Mouse (Mus musculus): Measurements from ENCODE around the gene Osbpl5. TPM values are rescaled to one million over a fixed set of nuclear protein-coding genes. Genes with fewer than 3 reads are reported as not detected.
A peak's percentile ranks its signal among the peaks of the same experiment; 100 is the strongest.

Osbpl5 gene
- polyA plus RNA-seq, 1 experiment from 2014 or later: 12.9 TPM

DNA sequence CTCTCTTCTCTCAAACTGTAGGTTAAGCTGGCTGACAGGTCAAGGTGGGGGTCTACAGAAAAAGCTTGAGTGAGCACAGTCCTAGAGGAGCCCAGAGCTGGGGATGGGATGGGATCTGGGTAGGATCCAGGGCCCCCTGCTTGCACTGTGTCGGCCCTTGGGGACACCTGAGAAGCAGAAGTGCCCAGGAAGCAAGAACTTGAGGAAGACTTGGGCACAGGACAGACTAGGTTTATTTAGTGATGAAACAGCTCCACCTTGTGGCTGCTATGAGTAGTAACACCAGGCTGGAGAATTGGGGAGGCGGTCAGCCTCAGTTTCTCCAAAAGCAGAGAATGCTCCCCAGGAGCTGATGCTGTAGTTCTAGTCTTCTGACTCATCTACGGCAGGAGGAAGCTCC lies 7.0 kb upstream of the Osbpl5 start:
- ATAC-seq (replicated peaks; ENCODE audit: low FRiP score) (no peak), DNase-seq (ENCODE audit: low spot score) (no peak)

DNA sequence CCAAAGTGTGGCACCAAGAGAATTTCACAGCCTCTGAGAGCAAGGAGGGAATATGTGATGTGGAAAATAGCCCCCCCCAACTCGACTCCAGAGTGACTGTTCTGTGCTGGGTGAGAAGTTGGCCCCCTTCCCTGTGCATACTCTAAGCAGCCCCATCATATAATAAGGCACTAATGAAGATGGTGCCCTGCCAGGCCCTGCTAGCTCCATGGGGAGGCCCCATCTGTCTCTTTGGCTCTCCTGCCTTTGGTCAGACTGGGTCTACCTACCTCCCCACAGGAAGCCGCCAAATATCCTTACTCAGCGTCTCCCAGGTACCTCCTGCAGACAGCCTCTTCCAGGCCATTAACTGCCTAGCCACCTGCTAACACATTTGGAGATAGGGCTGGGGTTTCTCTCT lies 2.2 kb upstream of the Osbpl5 start:
- Histone ChIP-seq H3K9me3 (ENCODE audit: control insufficient read depth, low read length) (no peaks in the 10 kb centered on the region), H3K9ac (ENCODE audit: low read length) (no peak overlapping the region), H3K27ac (ENCODE audit: low read depth, low read length) (no peak overlapping the region), H3K4me1 (replicated peaks; ENCODE audit: control insufficient read depth, insufficient read depth, low read length) (no peaks in the 10 kb centered on the region; the same call in 1 of the 2 replicates), H3K4me2 (ENCODE audit: low read depth, low read length, severe bottlenecking) (no peak overlapping the region), H3K4me3 (ENCODE audit: low read depth, low read length) (no peak overlapping the region), H3K27me3 (ENCODE audit: control insufficient read depth, insufficient read depth, low read length) (peaks cover 13% of the 10 kb centered on the region), H3K36me3 (ENCODE audit: control insufficient read depth, insufficient read depth, low read length) (no peaks in the 10 kb centered on the region)
- WGBS: 74% methylated on average over 3 of the region's 3 CpGs
- ATAC-seq (replicated peaks; ENCODE audit: low FRiP score) (no peak), DNase-seq (ENCODE audit: low spot score) (no peak)

More for the DNA sequence above, 7.0 kb upstream of the Osbpl5 start:
- no peak overlapping the region for H3K9ac ChIP-seq (ENCODE audit: low read length)
- H3K27me3 ChIP-seq (ENCODE audit: control insufficient read depth, insufficient read depth, low read length): peaks cover 3% of the 10 kb centered on the region; the same call in 1 of the 2 replicates
- H3K36me3 ChIP-seq (ENCODE audit: control insufficient read depth, insufficient read depth, low read length): no peaks in the 10 kb centered on the region
- H3K4me1 ChIP-seq (replicated peaks; ENCODE audit: control insufficient read depth, insufficient read depth, low read length): no peaks in the 10 kb centered on the region
- WGBS: 22% methylated on average over 3 of the region's 3 CpGs
- H3K4me2 ChIP-seq (ENCODE audit: low read depth, low read length, severe bottlenecking): no peak overlapping the region
- no peak overlapping the region for H3K4me3 ChIP-seq (ENCODE audit: low read depth, low read length)
- no peaks in the 10 kb centered on the region for H3K9me3 ChIP-seq (ENCODE audit: control insufficient read depth, low read length)
- H3K27ac ChIP-seq (ENCODE audit: low read depth, low read length): no peak overlapping the region

DNA sequence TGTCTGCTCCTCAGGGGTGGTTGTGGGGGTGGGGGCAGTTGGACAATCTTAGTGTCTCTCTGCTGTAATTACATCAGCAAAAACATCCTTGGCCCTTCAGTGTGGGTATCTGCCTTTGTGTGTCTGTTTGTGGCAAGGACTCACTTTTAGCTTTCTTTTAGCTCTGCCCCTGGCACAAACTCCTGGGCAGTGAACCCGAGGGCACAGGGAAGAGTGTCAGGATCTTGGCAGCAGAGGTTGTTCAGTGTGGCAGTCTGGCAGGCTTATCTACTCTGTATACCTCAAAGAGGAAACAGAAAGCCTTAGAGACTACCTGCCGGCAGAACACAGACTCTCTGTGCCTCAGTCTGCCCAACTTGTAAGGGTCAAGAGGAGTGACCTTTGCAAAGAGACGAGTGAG lies 911 bp upstream of the Osbpl5 start:
- 71% methylated on average over 3 of the region's 3 CpGs for WGBS
- H3K4me3 ChIP-seq (ENCODE audit: low read depth, low read length): no peak overlapping the region

DNA sequence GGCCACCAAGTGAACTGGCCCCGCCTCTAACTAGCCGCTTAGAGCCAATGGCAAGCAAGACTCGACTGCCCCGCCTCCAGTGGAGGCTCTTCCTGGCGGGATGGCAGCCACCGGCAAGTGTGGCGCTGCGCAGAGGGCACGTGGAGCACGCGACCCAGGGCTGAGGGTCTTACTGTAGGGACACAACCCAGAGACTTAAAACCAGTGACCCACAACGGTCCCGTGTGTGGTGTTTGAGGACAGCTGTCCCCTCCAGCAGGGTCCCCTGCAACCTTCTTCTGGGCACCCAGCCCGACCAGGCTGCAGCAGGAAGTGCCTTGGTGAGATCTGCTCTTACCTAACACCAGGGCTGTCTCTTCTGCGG lies 224 bp upstream of the Osbpl5 start:
- Histone ChIP-seq H3K9ac (ENCODE audit: low read length) (peak overlapping the region; percentile 20; the same call in 1 of the 2 replicates), H3K4me1 (replicated peaks; ENCODE audit: control insufficient read depth, insufficient read depth, low read length) (no peaks in the 10 kb centered on the region; the same call in 1 of the 2 replicates), H3K4me3 (ENCODE audit: low read depth, low read length) (peak overlapping the region; percentile 21), H3K9me3 (ENCODE audit: control insufficient read depth, low read length) (no peaks in the 10 kb centered on the region), H3K36me3 (ENCODE audit: control insufficient read depth, insufficient read depth, low read length) (no peaks in the 10 kb centered on the region), H3K4me2 (ENCODE audit: low read depth, low read length, severe bottlenecking) (peak overlapping the region; percentile 62), H3K27me3 (ENCODE audit: control insufficient read depth, insufficient read depth, low read length) (peaks cover 13% of the 10 kb centered on the region), H3K27ac (ENCODE audit: low read depth, low read length) (no peak overlapping the region)
- peak; percentile 85 for DNase-seq (ENCODE audit: low spot score)
- WGBS: 6% methylated on average over 15 of the region's 15 CpGs
- ATAC-seq (replicated peaks; ENCODE audit: low FRiP score): peak; percentile 92

More for the DNA sequence above, 911 bp upstream of the Osbpl5 start:
- H3K36me3 ChIP-seq (ENCODE audit: control insufficient read depth, insufficient read depth, low read length): no peaks in the 10 kb centered on the region
- peaks cover 13% of the 10 kb centered on the region for H3K27me3 ChIP-seq (ENCODE audit: control insufficient read depth, insufficient read depth, low read length)
- DNase-seq (ENCODE audit: low spot score) (no peak), ATAC-seq (replicated peaks; ENCODE audit: low FRiP score) (no peak)
- H3K27ac ChIP-seq (ENCODE audit: low read depth, low read length): no peak overlapping the region
- H3K4me2 ChIP-seq (ENCODE audit: low read depth, low read length, severe bottlenecking): no peak overlapping the region
- H3K9ac ChIP-seq (ENCODE audit: low read length): no peak overlapping the region
- H3K9me3 ChIP-seq (ENCODE audit: control insufficient read depth, low read length): no peaks in the 10 kb centered on the region
- H3K4me1 ChIP-seq (replicated peaks; ENCODE audit: control insufficient read depth, insufficient read depth, low read length): no peaks in the 10 kb centered on the region; the same call in 1 of the 2 replicates

GRCm38 (mm10) chr7:143755357-143756124 lies 1.2 kb downstream of the Osbpl5 start:
- H3K4me2 ChIP-seq (ENCODE audit: low read depth, low read length, severe bottlenecking): no peak overlapping the region
- no peak overlapping the region for H3K27ac ChIP-seq (ENCODE audit: low read depth, low read length)
- WGBS: 74% methylated on average over 9 of the region's 9 CpGs
- H3K4me1 ChIP-seq (replicated peaks; ENCODE audit: control insufficient read depth, insufficient read depth, low read length): no peaks in the 10 kb centered on the region; the same call in 1 of the 2 replicates
- H3K27me3 ChIP-seq (ENCODE audit: control insufficient read depth, insufficient read depth, low read length): peaks cover 13% of the 10 kb centered on the region
- ATAC-seq (replicated peaks; ENCODE audit: low FRiP score) (no peak), DNase-seq (ENCODE audit: low spot score) (no peak)
- no peaks in the 10 kb centered on the region for H3K9me3 ChIP-seq (ENCODE audit: control insufficient read depth, low read length)
- no peak overlapping the region for H3K9ac ChIP-seq (ENCODE audit: low read length)
- no peaks in the 10 kb centered on the region for H3K36me3 ChIP-seq (ENCODE audit: control insufficient read depth, insufficient read depth, low read length)
- H3K4me3 ChIP-seq (ENCODE audit: low read depth, low read length): no peak overlapping the region

- ATAC-seq (replicated peaks; ENCODE audit: low FRiP score) (no peak), DNase-seq (ENCODE audit: low spot score) (peak; percentile 78)
- peaks cover 13% of the 10 kb centered on the region for H3K27me3 ChIP-seq (ENCODE audit: control insufficient read depth, insufficient read depth, low read length)
- WGBS: 53% methylated on average over 5 of the region's 5 CpGs
- H3K4me2 ChIP-seq (ENCODE audit: low read depth, low read length, severe bottlenecking): no peak overlapping the region
- no peak overlapping the region for H3K4me3 ChIP-seq (ENCODE audit: low read depth, low read length)
- H3K27ac ChIP-seq (ENCODE audit: low read depth, low read length): no peak overlapping the region
- no peaks in the 10 kb centered on the region for H3K9me3 ChIP-seq (ENCODE audit: control insufficient read depth, low read length)
- no peaks in the 10 kb centered on the region; the same call in 1 of the 2 replicates for H3K4me1 ChIP-seq (replicated peaks; ENCODE audit: control insufficient read depth, insufficient read depth, low read length)
- H3K36me3 ChIP-seq (ENCODE audit: control insufficient read depth, insufficient read depth, low read length): no peaks in the 10 kb centered on the region
- H3K9ac ChIP-seq (ENCODE audit: low read length): no peak overlapping the region
Measured at GRCm38 (mm10) chr7:143753990-143754715, 2.6 kb downstream of the Osbpl5 start.

DNA sequence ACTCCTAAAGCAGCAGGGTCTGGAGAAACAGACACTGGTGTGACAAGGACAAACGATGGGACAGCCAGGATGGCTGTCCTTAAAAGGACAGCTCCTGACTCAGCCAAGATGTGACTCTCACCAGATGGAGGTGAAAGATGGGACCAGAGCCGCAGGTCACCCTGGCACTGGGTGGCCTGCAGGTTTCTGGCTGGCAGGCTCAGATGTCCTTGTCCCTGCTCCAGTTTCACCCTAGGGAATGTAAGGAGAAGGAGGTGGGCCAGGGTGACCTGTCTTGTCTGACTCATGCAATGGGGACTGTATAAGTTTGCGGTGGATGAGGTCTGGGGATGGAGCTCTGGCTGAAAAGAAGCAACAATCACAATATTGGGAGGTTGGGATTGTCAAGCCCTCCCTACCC lies 4.2 kb downstream of the Osbpl5 start:
- DNase-seq (ENCODE audit: low spot score): no peak
- H3K27me3 ChIP-seq (ENCODE audit: control insufficient read depth, insufficient read depth, low read length): peaks cover 10% of the 10 kb centered on the region

GRCm38 (mm10) chr7:143752056-143752455 lies 4.7 kb downstream of the Osbpl5 start:
- H3K36me3 ChIP-seq (ENCODE audit: control insufficient read depth, insufficient read depth, low read length): no peaks in the 10 kb centered on the region
- H3K27me3 ChIP-seq (ENCODE audit: control insufficient read depth, insufficient read depth, low read length): peaks cover 10% of the 10 kb centered on the region
- no peak overlapping the region for H3K4me3 ChIP-seq (ENCODE audit: low read depth, low read length)
- DNase-seq (ENCODE audit: low spot score) (no peak), ATAC-seq (replicated peaks; ENCODE audit: low FRiP score) (no peak)
- 71% methylated on average over 4 of the region's 4 CpGs for WGBS
- no peak overlapping the region for H3K27ac ChIP-seq (ENCODE audit: low read depth, low read length)
- H3K9me3 ChIP-seq (ENCODE audit: control insufficient read depth, low read length): no peaks in the 10 kb centered on the region
- no peak overlapping the region for H3K9ac ChIP-seq (ENCODE audit: low read length)
- no peak overlapping the region for H3K4me2 ChIP-seq (ENCODE audit: low read depth, low read length, severe bottlenecking)
- H3K4me1 ChIP-seq (replicated peaks; ENCODE audit: control insufficient read depth, insufficient read depth, low read length): no peaks in the 10 kb centered on the region; the same call in 1 of the 2 replicates

More for the DNA sequence above, 4.2 kb downstream of the Osbpl5 start:
- no peaks in the 10 kb centered on the region; the same call in 1 of the 2 replicates for H3K4me1 ChIP-seq (replicated peaks; ENCODE audit: control insufficient read depth, insufficient read depth, low read length)
- ATAC-seq (replicated peaks; ENCODE audit: low FRiP score): no peak
- no peaks in the 10 kb centered on the region for H3K36me3 ChIP-seq (ENCODE audit: control insufficient read depth, insufficient read depth, low read length)
- no peaks in the 10 kb centered on the region for H3K9me3 ChIP-seq (ENCODE audit: control insufficient read depth, low read length)
- 89% methylated on average over 3 of the region's 3 CpGs for WGBS
- H3K4me3 ChIP-seq (ENCODE audit: low read depth, low read length): no peak overlapping the region
- no peak overlapping the region for H3K27ac ChIP-seq (ENCODE audit: low read depth, low read length)
- no peak overlapping the region for H3K4me2 ChIP-seq (ENCODE audit: low read depth, low read length, severe bottlenecking)
- H3K9ac ChIP-seq (ENCODE audit: low read length): no peak overlapping the region
